Mouse (Mus musculus) MEL (cell line): Measurements from ENCODE around the gene Mif.
A peak's percentile ranks its signal among the peaks of the same experiment; 100 is the strongest.

Experiments
- CTCF ChIP-seq, 3 experiments: IDR thresholded peaks in 2 of 3; conservative IDR thresholded peaks in 1 of 3; 2 replicates each; pipeline ENCODE4 v1.5.1; 2011 to 2012; ENCODE audit warnings: low read length in 3 of 3, low read depth in 2 of 3, mild to moderate bottlenecking in 2 of 3, improper control_type of control experiment in 1 of 3, inconsistent platforms in 1 of 3, mixed read lengths in 1 of 3, moderate library complexity in 1 of 3; ENCODE audit not compliant: control insufficient read depth in 1 of 3, insufficient read depth in 1 of 3, poor library complexity in 1 of 3, severe bottlenecking in 1 of 3
- EP300 ChIP-seq, 2 experiments: IDR thresholded peaks; 2 replicates each; pipeline ENCODE4 v1.6.1; 2011; ENCODE audit warnings: improper control_type of control experiment in 2 of 2, low read length in 2 of 2, low read depth in 1 of 2, mild to moderate bottlenecking in 1 of 2
- GATA1 ChIP-seq: IDR thresholded peaks from 2 replicates; pipeline ENCODE4 v1.6.1; 2011; ENCODE audit warnings: low read depth, low read length, improper control_type of control experiment
- MAFK ChIP-seq: IDR thresholded peaks from 2 replicates; pipeline ENCODE4 v1.6.1; 2011; ENCODE audit warnings: low read depth, mild to moderate bottlenecking, low read length, improper control_type of control experiment, borderline replicate concordance
- POLR2A ChIP-seq, 2 experiments: IDR thresholded peaks; 2 replicates each; pipeline ENCODE4 v1.6.1; 2011 to 2012; ENCODE audit warnings: low read length in 2 of 2, mild to moderate bottlenecking in 2 of 2, control low read depth in 1 of 2, improper control_type of control experiment in 1 of 2, low read depth in 1 of 2, moderate library complexity in 1 of 2; ENCODE audit not compliant: control insufficient read depth in 1 of 2, insufficient read depth in 1 of 2, poor library complexity in 1 of 2
- POLR2AphosphoS2 ChIP-seq: IDR thresholded peaks from 2 replicates; pipeline ENCODE4 v1.6.1; 2011; ENCODE audit warnings: low read length, improper control_type of control experiment
- ZC3H11A ChIP-seq: IDR thresholded peaks from 2 replicates; pipeline ENCODE4 v1.6.1; 2012; ENCODE audit warnings: low read depth, mild to moderate bottlenecking, inconsistent platforms, low read length, improper control_type of control experiment
- ZNF384 ChIP-seq: IDR thresholded peaks from 2 replicates; pipeline ENCODE4 v1.6.1; 2012; ENCODE audit warnings: low read depth, mild to moderate bottlenecking, inconsistent platforms, low read length, improper control_type of control experiment

GRCm38 (mm10) chr10:75827668-75828360, 32.2 kb downstream of the Mif start:
- TF ChIP-seq POLR2A (IDR thresholded peaks at IDR 0.05; ENCODE audit: control insufficient read depth in 1 of 2, insufficient read depth in 1 of 2, low read depth in 1 of 2, low read length in 2 of 2, poor library complexity in 1 of 2): no peak
- no peak for TF ChIP-seq ZNF384
- TF ChIP-seq CTCF (IDR thresholded peaks at IDR 0.05 in 2 of 3, conservative IDR thresholded peaks at IDR 0.05 in 1 of 3; ENCODE audit: control insufficient read depth in 1 of 3, insufficient read depth in 1 of 3, low read depth in 2 of 3, low read length in 3 of 3, poor library complexity in 1 of 3, severe bottlenecking in 1 of 3): no peak
- TF ChIP-seq MAFK: no peak
- TF ChIP-seq POLR2AphosphoS2: no peak
- peak; percentile 64 to 89 for TF ChIP-seq EP300 (IDR thresholded peaks at IDR 0.05; ENCODE audit: low read depth in 1 of 2, low read length in 2 of 2)
- TF ChIP-seq ZC3H11A: no peak
- TF ChIP-seq GATA1: no peak
